Mouse (Mus musculus): Measurements from ENCODE around the gene Stard3nl. TPM values are rescaled to one million over a fixed set of nuclear protein-coding genes. Genes with fewer than 3 reads are reported as not detected.

The Stard3nl gene
- polyA plus RNA-seq, 1 experiment from 2014 or later = 94.8 TPM

DNA sequence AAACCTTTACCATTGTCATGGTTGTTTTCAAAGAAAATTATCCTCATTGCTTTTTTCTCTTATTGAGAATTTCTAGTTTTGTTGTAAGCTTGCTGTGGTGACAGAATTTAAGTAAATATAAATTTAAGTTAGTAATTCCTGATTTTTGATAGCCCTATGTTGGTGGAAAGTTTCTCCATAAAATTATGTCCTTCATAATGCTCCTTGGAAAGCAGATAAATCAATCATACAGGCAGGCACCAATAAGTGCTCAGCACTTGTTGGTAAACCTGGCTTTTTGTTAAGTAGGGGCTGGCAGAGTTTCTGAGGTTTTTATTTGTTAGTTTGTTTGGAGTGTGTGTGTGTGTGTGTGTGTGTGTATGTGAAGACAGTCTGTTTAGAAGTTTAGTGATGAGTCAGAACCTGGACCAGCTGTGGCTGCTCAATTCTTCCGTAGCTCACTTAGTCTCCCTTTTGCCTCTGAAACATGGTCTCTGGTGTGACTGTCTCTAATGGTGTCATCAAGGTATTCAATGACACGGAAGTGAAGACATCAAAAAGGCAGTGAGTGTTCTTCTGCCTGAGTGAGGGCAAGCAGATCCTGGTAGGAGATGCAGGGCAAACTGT is 16.8 kb upstream of the Stard3nl start:
- Histone ChIP-seq H3K4me3 (ENCODE audit: low read length) (no peak overlapping the region), H3K36me3 (ENCODE audit: control insufficient read depth, insufficient read depth, low read length) (no peaks in the 10 kb centered on the region), H3K4me2 (ENCODE audit: low read depth, low read length) (no peak overlapping the region), H3K27me3 (replicated peaks; ENCODE audit: control insufficient read depth, insufficient read depth, low read length) (no peaks in the 10 kb centered on the region), H3K27ac (ENCODE audit: low read length) (no peak overlapping the region), H3K9ac (ENCODE audit: low read depth, low read length) (no peak overlapping the region), H3K9me3 (ENCODE audit: control insufficient read depth, low read length) (no peaks in the 10 kb centered on the region), H3K4me1 (ENCODE audit: control insufficient read depth, insufficient read depth, low read length) (no peaks in the 10 kb centered on the region)
- ATAC-seq = no peak
- WGBS = 73% methylated on average over 2 of the region's 2 CpGs

DNA sequence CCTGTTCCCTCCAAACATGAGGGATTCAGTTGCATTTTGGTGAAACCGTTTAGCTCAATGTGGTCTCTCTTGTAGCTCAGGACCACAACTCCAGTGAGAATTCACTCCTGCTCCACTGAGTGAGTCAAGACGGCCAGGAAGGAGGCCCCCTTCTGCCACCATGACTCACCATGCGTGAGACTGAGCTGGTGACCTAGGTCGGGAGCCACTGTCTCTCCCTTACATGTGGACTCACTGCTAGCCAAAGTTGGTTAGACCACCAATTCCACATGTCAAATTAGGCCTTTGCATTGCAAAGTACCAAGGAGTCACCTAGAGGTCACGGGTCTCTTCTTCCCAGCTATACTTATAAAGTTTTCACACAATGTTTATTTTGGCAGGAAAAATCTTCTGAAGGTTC is 16.3 kb upstream of the Stard3nl start:
- Histone ChIP-seq H3K4me2 (ENCODE audit: low read depth, low read length) (no peak overlapping the region), H3K9ac (ENCODE audit: low read depth, low read length) (no peak overlapping the region), H3K4me3 (ENCODE audit: low read length) (no peak overlapping the region), H3K9me3 (ENCODE audit: control insufficient read depth, low read length) (no peaks in the 10 kb centered on the region), H3K36me3 (ENCODE audit: control insufficient read depth, insufficient read depth, low read length) (no peaks in the 10 kb centered on the region), H3K27me3 (replicated peaks; ENCODE audit: control insufficient read depth, insufficient read depth, low read length) (no peaks in the 10 kb centered on the region), H3K4me1 (ENCODE audit: control insufficient read depth, insufficient read depth, low read length) (no peaks in the 10 kb centered on the region), H3K27ac (ENCODE audit: low read length) (no peak overlapping the region)
- WGBS = 76% methylated on average over 5 of the region's 5 CpGs
- ATAC-seq = no peak

GRCm38 (mm10) chr13:19410694-19411093 is 15.1 kb upstream of the Stard3nl start:
- no peak overlapping the region for H3K4me3 ChIP-seq (ENCODE audit: low read length)
- no peaks in the 10 kb centered on the region for H3K9me3 ChIP-seq (ENCODE audit: control insufficient read depth, low read length)
- no peak overlapping the region for H3K9ac ChIP-seq (ENCODE audit: low read depth, low read length)
- no peaks in the 10 kb centered on the region for H3K27me3 ChIP-seq (replicated peaks; ENCODE audit: control insufficient read depth, insufficient read depth, low read length)
- H3K36me3 ChIP-seq (ENCODE audit: control insufficient read depth, insufficient read depth, low read length) = no peaks in the 10 kb centered on the region
- H3K27ac ChIP-seq (ENCODE audit: low read length) = no peak overlapping the region
- no peak overlapping the region for H3K4me2 ChIP-seq (ENCODE audit: low read depth, low read length)
- WGBS = 65% methylated on average over 4 of the region's 4 CpGs
- peak; percentile 63 for ATAC-seq
- H3K4me1 ChIP-seq (ENCODE audit: control insufficient read depth, insufficient read depth, low read length) = no peaks in the 10 kb centered on the region

DNA sequence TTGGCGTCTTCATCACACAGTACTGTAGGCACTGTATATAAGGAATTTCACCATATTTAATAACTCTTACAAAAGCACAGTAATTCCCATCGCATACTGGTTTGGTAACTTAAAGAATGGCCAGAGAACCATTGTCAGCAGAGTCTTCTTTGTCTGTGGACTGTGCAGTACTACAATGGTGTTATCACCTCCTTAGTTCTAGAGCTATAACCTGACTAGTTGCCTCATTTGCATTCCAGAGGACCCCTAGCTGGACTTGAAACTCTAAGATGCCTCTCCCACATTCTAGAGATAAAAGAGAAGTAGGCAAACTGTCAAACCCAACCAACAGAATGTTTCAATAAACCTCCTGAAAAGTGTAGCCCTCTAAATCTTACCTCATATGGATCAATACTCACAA is 12.4 kb upstream of the Stard3nl start:
- 88% methylated on average over 2 of the region's 2 CpGs for WGBS
- ATAC-seq = peak; percentile 62
- H3K4me1 ChIP-seq (ENCODE audit: control insufficient read depth, insufficient read depth, low read length) = no peaks in the 10 kb centered on the region

GRCm38 (mm10) chr13:19404623-19405022 is 9.0 kb upstream of the Stard3nl start:
- 63% methylated on average over 2 of the region's 2 CpGs for WGBS
- peak; percentile 58 for ATAC-seq
- no peak overlapping the region for H3K27ac ChIP-seq (ENCODE audit: low read length)
- H3K4me2 ChIP-seq (ENCODE audit: low read depth, low read length) = no peak overlapping the region
- no peaks in the 10 kb centered on the region for H3K9me3 ChIP-seq (ENCODE audit: control insufficient read depth, low read length)
- H3K36me3 ChIP-seq (ENCODE audit: control insufficient read depth, insufficient read depth, low read length) = no peaks in the 10 kb centered on the region
- H3K9ac ChIP-seq (ENCODE audit: low read depth, low read length) = no peak overlapping the region
- H3K4me1 ChIP-seq (ENCODE audit: control insufficient read depth, insufficient read depth, low read length) = no peaks in the 10 kb centered on the region
- no peak overlapping the region for H3K4me3 ChIP-seq (ENCODE audit: low read length)
- no peaks in the 10 kb centered on the region for H3K27me3 ChIP-seq (replicated peaks; ENCODE audit: control insufficient read depth, insufficient read depth, low read length)

More for the DNA sequence above, 12.4 kb upstream of the Stard3nl start:
- H3K9ac ChIP-seq (ENCODE audit: low read depth, low read length) = no peak overlapping the region
- H3K4me3 ChIP-seq (ENCODE audit: low read length) = no peak overlapping the region
- no peak overlapping the region for H3K4me2 ChIP-seq (ENCODE audit: low read depth, low read length)
- H3K9me3 ChIP-seq (ENCODE audit: control insufficient read depth, low read length) = no peaks in the 10 kb centered on the region
- no peaks in the 10 kb centered on the region for H3K27me3 ChIP-seq (replicated peaks; ENCODE audit: control insufficient read depth, insufficient read depth, low read length)
- no peaks in the 10 kb centered on the region for H3K36me3 ChIP-seq (ENCODE audit: control insufficient read depth, insufficient read depth, low read length)
- no peak overlapping the region for H3K27ac ChIP-seq (ENCODE audit: low read length)

GRCm38 (mm10) chr13:19394798-19395687 is 552 bp downstream of the Stard3nl start:
- Histone ChIP-seq H3K4me3 (ENCODE audit: low read length) (peak overlapping the region; percentile 93), H3K9ac (ENCODE audit: low read depth, low read length) (peak overlapping the region; percentile 93), H3K27ac (ENCODE audit: low read length) (peak overlapping the region; percentile 81), H3K36me3 (ENCODE audit: control insufficient read depth, insufficient read depth, low read length) (no peaks in the 10 kb centered on the region), H3K4me1 (ENCODE audit: control insufficient read depth, insufficient read depth, low read length) (peaks cover 18% of the 10 kb centered on the region), H3K4me2 (ENCODE audit: low read depth, low read length) (peak overlapping the region; percentile 65), H3K27me3 (replicated peaks; ENCODE audit: control insufficient read depth, insufficient read depth, low read length) (no peaks in the 10 kb centered on the region), H3K9me3 (ENCODE audit: control insufficient read depth, low read length) (no peaks in the 10 kb centered on the region)
- peak; percentile 76 for ATAC-seq
- WGBS = under 1% methylated on average over 25 of the region's 25 CpGs

- peak overlapping the region; percentile 47 for H3K4me2 ChIP-seq (ENCODE audit: low read depth, low read length)
- peak; percentile 37 for ATAC-seq
- no peak overlapping the region for H3K27ac ChIP-seq (ENCODE audit: low read length)
- peaks cover 24% of the 10 kb centered on the region for H3K4me1 ChIP-seq (ENCODE audit: control insufficient read depth, insufficient read depth, low read length)
- H3K36me3 ChIP-seq (ENCODE audit: control insufficient read depth, insufficient read depth, low read length) = no peaks in the 10 kb centered on the region
- peak overlapping the region; percentile 24 for H3K4me3 ChIP-seq (ENCODE audit: low read length)
- no peaks in the 10 kb centered on the region for H3K9me3 ChIP-seq (ENCODE audit: control insufficient read depth, low read length)
- 8% methylated on average over 4 of the region's 4 CpGs for WGBS
- no peak overlapping the region for H3K9ac ChIP-seq (ENCODE audit: low read depth, low read length)
- H3K27me3 ChIP-seq (replicated peaks; ENCODE audit: control insufficient read depth, insufficient read depth, low read length) = no peaks in the 10 kb centered on the region
These were observed 1.4 kb downstream of the Stard3nl start for GRCm38 (mm10) chr13:19394171-19394570.

GRCm38 (mm10) chr13:19393731-19394130 is 1.9 kb downstream of the Stard3nl start:
- 66% methylated on average over 2 of the region's 2 CpGs for WGBS
- H3K4me3 ChIP-seq (ENCODE audit: low read length) = no peak overlapping the region; the same call in 1 of the 2 replicates

GRCm38 (mm10) chr13:19391608-19392007 is 4.0 kb downstream of the Stard3nl start:
- Histone ChIP-seq H3K4me3 (ENCODE audit: low read length) (no peak overlapping the region), H3K27ac (ENCODE audit: low read length) (no peak overlapping the region), H3K9me3 (ENCODE audit: control insufficient read depth, low read length) (no peaks in the 10 kb centered on the region), H3K4me2 (ENCODE audit: low read depth, low read length) (no peak overlapping the region), H3K27me3 (replicated peaks; ENCODE audit: control insufficient read depth, insufficient read depth, low read length) (no peaks in the 10 kb centered on the region), H3K4me1 (ENCODE audit: control insufficient read depth, insufficient read depth, low read length) (peaks cover 24% of the 10 kb centered on the region), H3K9ac (ENCODE audit: low read depth, low read length) (no peak overlapping the region), H3K36me3 (ENCODE audit: control insufficient read depth, insufficient read depth, low read length) (no peaks in the 10 kb centered on the region)
- ATAC-seq = no peak
- 73% methylated on average over 4 of the region's 4 CpGs for WGBS

More at GRCm38 (mm10) chr13:19393731-19394130, 1.9 kb downstream of the Stard3nl start:
- H3K27ac ChIP-seq (ENCODE audit: low read length) = 0 out of 2 replicates have a peak overlapping the region, but pooled peaks have one; percentile 33
- H3K4me2 ChIP-seq (ENCODE audit: low read depth, low read length) = peak overlapping the region; percentile 47
- no peaks in the 10 kb centered on the region for H3K36me3 ChIP-seq (ENCODE audit: control insufficient read depth, insufficient read depth, low read length)
- H3K4me1 ChIP-seq (ENCODE audit: control insufficient read depth, insufficient read depth, low read length) = peaks cover 24% of the 10 kb centered on the region
- no peaks in the 10 kb centered on the region for H3K9me3 ChIP-seq (ENCODE audit: control insufficient read depth, low read length)
- no peak overlapping the region for H3K9ac ChIP-seq (ENCODE audit: low read depth, low read length)
- H3K27me3 ChIP-seq (replicated peaks; ENCODE audit: control insufficient read depth, insufficient read depth, low read length) = no peaks in the 10 kb centered on the region
- no peak for ATAC-seq

All from intestine, embryonic 16.5 days (tissue).